In the genomic region with DNA sequence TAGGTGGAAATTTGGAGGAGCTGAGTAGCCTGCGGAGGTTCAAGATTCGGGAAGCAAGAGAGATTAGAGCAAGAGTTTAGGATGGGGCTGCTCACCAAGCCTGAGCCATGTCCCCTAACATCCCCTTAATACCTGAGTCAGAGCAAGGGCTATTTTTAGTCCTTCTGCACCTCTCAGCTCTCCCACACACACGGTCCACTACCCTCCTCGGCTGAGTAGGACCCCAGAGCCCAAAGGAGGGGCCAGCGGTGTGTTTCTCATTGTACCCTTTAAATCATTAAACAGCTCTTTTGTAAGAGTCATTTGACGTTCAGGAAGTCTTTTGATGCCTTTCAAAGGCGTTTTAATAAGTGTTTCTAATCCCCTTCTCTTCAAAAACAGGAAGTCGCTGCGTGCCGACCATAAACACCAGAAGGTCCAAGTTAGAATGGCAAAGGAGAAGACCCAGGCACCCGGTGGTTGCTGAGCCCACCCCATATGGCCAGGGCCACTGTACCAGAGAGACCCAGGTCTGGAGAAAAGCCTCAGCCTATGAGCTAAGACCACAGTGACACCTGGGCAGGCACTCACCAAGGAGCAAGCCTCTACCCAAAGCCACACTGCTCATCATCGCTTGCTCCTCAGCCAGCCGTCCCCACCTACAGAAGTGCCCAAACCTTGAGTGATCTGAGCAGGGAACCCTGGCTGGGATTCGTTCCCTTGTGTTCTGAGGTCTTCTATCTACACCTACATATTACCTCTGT, we compare ENCODE assay signal across 26 mouse cellular contexts. TPM values are rescaled to one million over a fixed set of nuclear protein-coding genes. Genes with fewer than 3 reads are reported as not detected.
DNase-seq lines count a peak whose midpoint lies in the region; ATAC-seq lines count a peak whose summit lies in the region.
"Had no signal": no experiment of that assay in that cellular context is flagged by ENCODE, and none has a peak within 500 bp of the region (broad histone marks: within the 10 kb centered on the region; RNA-seq: fewer than 3 reads in every experiment).

No protein-coding gene starts in this region.

- no peaks in the 10 kb centered on the region for H3K36me3 ChIP-seq in intestine, embryonic 15.5 days
- H3K36me3 ChIP-seq in intestine, embryonic 16.5 days (ENCODE audit: control insufficient read depth, insufficient read depth, low read length), result no peaks in the 10 kb centered on the region
- H3K36me3 ChIP-seq in kidney, embryonic 16.5 days (ENCODE audit: insufficient read depth, low read length), result no peaks in the 10 kb centered on the region
- H3K36me3 ChIP-seq: forebrain, embryonic 10.5 days; heart, embryonic 12.5 days; heart, embryonic 15.5 days had no signal

- H3K27ac ChIP-seq in intestine, embryonic 15.5 days, result no peak overlapping the region
- no peak overlapping the region for H3K27ac ChIP-seq in intestine, embryonic 16.5 days (ENCODE audit: low read length)
- H3K27ac ChIP-seq in kidney, embryonic 16.5 days (ENCODE audit: low read length), result peak overlapping the region; percentile 43
- H3K27ac ChIP-seq: forebrain, embryonic 10.5 days; heart, embryonic 15.5 days; hindbrain, embryonic 14.5 days; hindbrain, postnatal 0 days had no signal

- H3K4me1 ChIP-seq in intestine, embryonic 15.5 days (replicated peaks), result no peaks in the 10 kb centered on the region
- H3K4me1 ChIP-seq in intestine, embryonic 16.5 days (ENCODE audit: control insufficient read depth, insufficient read depth, low read length), result no peaks in the 10 kb centered on the region
- H3K4me1 ChIP-seq in kidney, embryonic 16.5 days (ENCODE audit: insufficient read depth, low read length), result peaks cover 16% of the 10 kb centered on the region
- H3K4me1 ChIP-seq: heart, embryonic 12.5 days; heart, embryonic 15.5 days had no signal

- H3K4me3 ChIP-seq in intestine, embryonic 15.5 days (replicated peaks), result no peak overlapping the region
- H3K4me3 ChIP-seq in intestine, embryonic 16.5 days (ENCODE audit: low read length), result no peak overlapping the region
- no peak overlapping the region for H3K4me3 ChIP-seq in kidney, embryonic 16.5 days (ENCODE audit: low read length)
- H3K4me3 ChIP-seq: forebrain, embryonic 10.5 days; heart, embryonic 12.5 days; heart, embryonic 15.5 days had no signal

- DNase-seq in kidney, postnatal 10 days, result no peak
- peak; percentile 6 for DNase-seq in CD4-positive, CD25-positive, alpha-beta regulatory T cell, adult 2 months (ENCODE audit: low read depth, low spot score)
- no peak for DNase-seq in right cerebral cortex, adult 2 months (ENCODE audit: low spot score in 2 of 2)
- DNase-seq in layer of hippocampus, adult 9-10 months (ENCODE audit: low spot score), result no peak
- DNase-seq: adrenal gland, adult 8-10 months; adrenal gland, postnatal 36 days; cerebellum, adult 18-20 months; cerebellum, adult 9-10 months; cerebellum, postnatal 14 days; forebrain, postnatal 0 days; gastrocnemius, postnatal 25 days; heart, adult 18-20 months; heart, postnatal 10 days; heart, postnatal 4 days had no signal

- WGBS in intestine, embryonic 15.5 days, result 47% methylated on average over 14 of the region's 14 CpGs
- 50% methylated on average over 14 of the region's 14 CpGs for WGBS in intestine, embryonic 16.5 days
- 29% methylated on average over 14 of the region's 14 CpGs for WGBS in kidney, embryonic 16.5 days

- no peak overlapping the region for H3K9ac ChIP-seq in intestine, embryonic 15.5 days
- no peak overlapping the region for H3K9ac ChIP-seq in intestine, embryonic 16.5 days (ENCODE audit: low read depth, low read length)
- H3K9ac ChIP-seq in kidney, embryonic 16.5 days (replicated peaks; ENCODE audit: low read length), result no peak overlapping the region
- H3K9ac ChIP-seq: forebrain, postnatal 0 days; heart, embryonic 12.5 days; heart, embryonic 15.5 days; hindbrain, embryonic 14.5 days had no signal

- no peaks in the 10 kb centered on the region for H3K27me3 ChIP-seq in intestine, embryonic 15.5 days (replicated peaks)
- H3K27me3 ChIP-seq in intestine, embryonic 16.5 days (replicated peaks; ENCODE audit: control insufficient read depth, insufficient read depth, low read length), result no peaks in the 10 kb centered on the region
- no peaks in the 10 kb centered on the region; the same call in 1 of the 2 replicates for H3K27me3 ChIP-seq in kidney, embryonic 16.5 days (ENCODE audit: insufficient read depth, low read length)

- H3K4me2 ChIP-seq in intestine, embryonic 15.5 days (replicated peaks), result no peak overlapping the region
- H3K4me2 ChIP-seq in intestine, embryonic 16.5 days (ENCODE audit: low read depth, low read length), result no peak overlapping the region
- H3K4me2 ChIP-seq in kidney, embryonic 16.5 days (replicated peaks; ENCODE audit: low read depth, low read length), result peak overlapping the region; percentile 13
- H3K4me2 ChIP-seq: heart, embryonic 12.5 days; heart, embryonic 15.5 days; hindbrain, embryonic 14.5 days had no signal

- no peaks in the 10 kb centered on the region for H3K9me3 ChIP-seq in intestine, embryonic 15.5 days
- H3K9me3 ChIP-seq in intestine, embryonic 16.5 days (ENCODE audit: control insufficient read depth, low read length), result no peaks in the 10 kb centered on the region
- no peaks in the 10 kb centered on the region for H3K9me3 ChIP-seq in kidney, embryonic 16.5 days (ENCODE audit: low read length)
- H3K9me3 ChIP-seq: forebrain, embryonic 10.5 days; heart, embryonic 12.5 days; heart, embryonic 15.5 days had no signal

- ATAC-seq in intestine, embryonic 15.5 days, result peak; percentile 29; the same call in 1 of the 2 replicates
- no peak for ATAC-seq in intestine, embryonic 16.5 days
- peak; percentile 80; the same call in 1 of the 2 replicates for ATAC-seq in kidney, embryonic 16.5 days (ENCODE audit: low FRiP score, low TSS enrichment)
- ATAC-seq in inflammation-experienced regulatory T-cells, adult 6 months, result peak; percentile 25
- ATAC-seq: activated CD4-positive, CD25-positive, alpha-beta regulatory T cell, adult 4 months; forebrain, embryonic 14.5 days; forebrain, postnatal 0 days; hindbrain, postnatal 0 days had no signal

RNA-seq across cellular contexts. Expression of a gene that starts 22.2 kb away (rescaled TPM):
- polyA plus RNA-seq in intestine, embryonic 15.5 days (2015; fragmentation: Nextera tagmentation; extraction: Ambion mirVana), result 1.7 and 2.2 TPM in 2 replicates
- 0.82 and 1.2 TPM in 2 replicates for polyA plus RNA-seq in intestine, embryonic 16.5 days (2015; fragmentation: Nextera tagmentation; extraction: Ambion mirVana)
- polyA plus RNA-seq in kidney, embryonic 16.5 days (2015; fragmentation: Nextera tagmentation; extraction: Ambion mirVana), result 0.14 and 0.32 TPM in 2 replicates
- not detected for polyA plus RNA-seq in inflammation-experienced regulatory T-cells, adult 6 months (2017; shearing (Covaris generic))
- polyA plus RNA-seq: activated CD4-positive, CD25-positive, alpha-beta regulatory T cell, adult 4 months; heart, embryonic 15.5 days; hindbrain, embryonic 11.5 days had no signal
